Mouse (Mus musculus) testis, postnatal 10 days (tissue): ENCODE measurements around the gene Rfx6.

Experiments
- DNase-seq: peaks from one replicate; pipeline ENCODE4 v3.0.0; 2021; ENCODE audit warnings: low spot score

The Rfx6 gene

DNA sequence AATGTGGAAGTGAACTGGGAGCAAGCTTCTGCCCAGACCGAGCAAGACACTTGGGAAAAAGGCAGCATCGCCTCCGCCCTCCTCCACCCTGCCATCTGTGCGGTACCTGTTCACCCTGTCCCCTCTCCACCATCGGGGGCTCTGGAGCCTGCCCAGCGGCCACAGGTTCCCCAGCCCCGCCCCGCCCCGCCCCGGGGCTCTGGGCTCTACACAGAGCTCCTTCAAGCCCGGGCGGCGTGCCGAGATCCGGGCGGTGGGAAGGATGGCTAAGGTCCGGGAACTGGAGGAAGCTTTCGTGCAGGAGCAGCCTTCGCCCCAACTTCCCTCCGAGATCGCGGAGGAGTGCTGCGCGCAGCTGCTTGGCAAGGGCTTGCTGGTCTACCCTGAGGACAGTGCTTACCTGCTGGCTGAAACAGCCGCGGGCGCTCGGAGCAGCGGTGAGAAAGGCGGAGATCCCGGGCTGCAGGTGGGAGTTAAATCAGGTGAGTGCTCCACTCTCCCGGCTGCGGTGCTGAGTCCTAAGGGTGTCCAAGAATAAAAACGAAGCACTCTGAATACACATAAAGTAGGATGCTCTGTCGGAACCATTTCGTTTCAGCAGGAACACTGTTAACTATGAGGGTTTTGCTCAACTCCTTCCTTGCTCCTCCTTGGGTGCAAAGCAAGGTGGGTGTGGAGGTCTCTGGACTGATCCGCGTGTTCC is at the start of gene Rfx6:
Gene Rfx6, plus strand, starts transcription at position 209 of the 703 bp plus-strand sequence.
- peak; percentile 44 for DNase-seq

DNA sequence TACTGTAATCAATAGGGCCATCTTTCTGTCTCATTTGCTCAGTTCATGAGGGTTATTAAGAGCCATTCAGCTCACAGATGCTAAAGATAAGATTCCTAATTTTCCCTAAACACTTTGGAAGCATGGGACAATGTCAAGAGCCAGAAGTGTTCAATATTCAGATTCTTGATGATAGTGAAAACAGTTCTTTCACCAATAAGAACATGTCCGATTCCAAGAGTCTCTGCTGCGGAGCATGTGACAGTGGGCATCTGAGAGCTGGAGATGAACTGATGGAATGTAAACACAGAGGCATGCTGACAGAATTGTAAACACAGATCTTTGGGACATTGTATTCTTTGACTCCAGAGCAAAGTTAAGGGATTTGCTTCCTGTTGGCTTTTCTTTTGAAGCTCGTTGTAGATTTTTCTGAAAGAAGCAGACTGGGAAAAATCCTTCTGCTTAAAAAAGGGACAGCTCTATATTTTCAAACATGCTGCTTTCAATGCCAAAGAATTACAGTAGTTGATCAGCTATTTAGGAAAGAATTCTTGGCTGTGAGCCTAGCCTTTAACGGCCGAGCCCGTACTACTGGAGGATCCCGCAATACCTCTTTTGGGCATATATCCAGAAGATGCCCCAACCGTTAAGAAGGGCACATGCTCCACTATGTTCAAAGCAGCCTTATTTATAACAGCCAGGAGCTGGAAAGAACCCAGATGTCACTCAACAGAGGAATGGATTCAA is 46.0 kb upstream of the Rfx6 start, which contains the start of gene Gprc6a:
Gene Gprc6a, minus strand, starts transcription at position 51 of the 726 bp plus-strand sequence.
- DNase-seq, result no peak

DNA sequence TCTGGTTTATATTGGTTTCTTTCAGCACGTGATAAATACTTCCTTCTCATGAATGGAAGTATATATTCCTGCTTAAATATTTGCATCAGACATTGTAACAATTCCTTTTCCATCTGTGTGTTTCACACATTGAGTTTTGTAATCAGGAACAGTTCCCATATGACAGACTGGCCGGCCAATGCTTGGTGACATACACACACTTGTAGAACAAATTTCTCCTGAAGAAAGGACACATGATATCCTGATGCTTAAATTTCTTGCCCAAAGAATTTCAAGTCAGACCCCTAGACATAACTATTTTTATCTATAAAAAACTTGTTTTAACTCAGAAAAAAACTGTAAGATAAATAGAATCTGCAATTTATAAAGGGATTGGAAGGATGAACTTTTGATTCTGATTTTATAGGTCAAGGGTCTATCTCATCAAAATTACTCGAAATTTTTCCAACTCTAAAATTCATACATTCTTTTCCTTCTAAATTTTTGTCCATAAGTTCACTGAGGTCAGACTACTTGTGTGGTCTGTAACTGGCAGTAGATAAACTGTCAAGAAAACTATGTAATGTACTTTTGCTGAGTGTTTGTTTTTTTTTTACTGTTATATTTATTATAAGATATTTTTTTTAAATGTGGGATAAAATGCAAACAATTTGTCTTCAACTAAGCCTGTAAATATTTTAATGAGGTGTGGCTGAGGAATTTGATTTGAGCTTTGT is 27.9 kb upstream of the Rfx6 start:
- DNase-seq, result no peak

DNA sequence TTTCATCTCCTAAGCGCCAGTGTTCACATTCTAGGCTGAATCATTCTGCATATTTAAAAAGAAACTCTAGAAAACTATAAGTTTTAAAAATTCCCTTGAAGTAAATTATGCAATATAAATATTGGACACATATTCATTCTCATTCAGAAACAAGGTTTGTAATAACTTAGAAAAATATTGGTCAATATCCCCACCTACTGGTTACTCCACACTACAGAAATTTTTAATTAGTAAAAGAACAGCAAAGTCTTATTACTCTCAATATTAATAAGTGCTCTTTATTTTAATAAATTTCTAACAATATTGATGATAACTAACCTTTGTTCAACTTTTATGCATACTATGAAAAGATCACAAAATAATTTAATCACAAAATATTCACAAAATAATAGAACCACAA is 20.2 kb upstream of the Rfx6 start:
- DNase-seq, result no peak

DNA sequence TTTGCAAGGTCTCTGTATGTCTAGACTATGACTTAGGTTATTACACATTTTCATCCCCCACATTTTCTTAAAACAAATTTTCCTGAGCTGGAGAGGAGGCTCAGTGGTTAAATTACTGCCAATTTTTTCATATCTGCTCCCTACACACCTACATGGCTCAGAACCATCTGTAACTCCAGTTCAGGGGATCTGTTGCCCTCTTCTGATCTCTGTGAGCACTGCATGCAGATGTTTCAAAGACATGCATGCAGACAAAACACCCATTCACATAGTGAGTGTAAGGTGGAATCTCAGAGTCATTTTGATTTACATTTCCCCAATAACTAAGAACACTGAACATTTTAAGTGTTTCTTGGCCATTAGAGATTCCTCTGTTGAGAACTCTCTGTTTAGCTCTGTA is 8.2 kb upstream of the Rfx6 start:
- DNase-seq, result no peak

DNA sequence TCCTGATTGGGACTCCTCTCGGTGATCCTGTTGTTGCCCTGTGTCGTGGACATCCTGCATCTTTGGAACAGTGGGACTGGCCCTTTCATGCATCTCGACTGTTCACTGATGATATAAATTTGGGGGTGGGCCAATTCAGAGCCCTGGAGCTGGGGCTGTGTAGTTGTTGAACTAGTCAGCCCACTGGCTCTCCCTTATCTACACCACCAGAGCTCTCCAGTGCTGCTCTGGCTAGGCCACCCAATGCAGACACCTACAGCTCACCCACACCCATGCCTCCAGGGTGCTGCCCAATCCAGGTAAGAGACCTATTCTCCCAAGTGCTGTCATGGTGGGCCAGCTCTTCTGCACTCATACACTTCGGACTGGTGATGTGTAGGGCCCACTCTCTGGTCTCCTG is 6.0 kb upstream of the Rfx6 start:
- no peak for DNase-seq

DNA sequence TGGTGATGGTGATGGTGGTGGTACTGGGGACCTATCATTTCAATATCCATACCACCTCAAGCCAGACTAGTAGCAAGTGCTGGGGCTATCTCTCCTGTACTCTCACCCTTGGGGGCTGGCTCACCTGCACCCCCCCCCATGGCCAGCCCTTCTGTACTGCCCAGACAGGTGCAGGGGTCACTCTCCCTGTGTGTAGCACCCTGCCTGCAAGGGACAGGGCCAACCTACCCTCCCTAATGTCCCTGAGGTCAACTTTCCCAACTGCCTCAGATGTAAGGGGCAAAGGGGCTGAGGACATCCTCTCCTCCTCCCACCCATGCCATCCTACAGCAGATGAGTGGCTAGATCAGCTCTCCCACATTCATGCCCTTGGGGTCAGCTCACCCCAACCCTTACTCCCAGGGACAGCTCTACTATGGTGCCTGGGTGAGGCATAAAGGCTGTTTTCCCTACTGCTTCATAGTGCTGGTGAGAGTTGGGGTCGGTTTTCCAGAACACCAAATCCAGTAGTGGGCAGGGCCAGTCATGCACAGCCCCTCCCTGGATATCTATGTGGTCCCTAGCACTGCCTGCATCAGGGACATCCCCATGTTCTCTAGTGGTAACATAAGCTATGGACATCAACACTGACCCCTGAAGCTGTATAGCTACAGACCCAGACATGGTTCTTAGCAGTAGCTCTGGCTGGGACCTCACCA is 5.3 kb upstream of the Rfx6 start:
- no peak for DNase-seq

DNA sequence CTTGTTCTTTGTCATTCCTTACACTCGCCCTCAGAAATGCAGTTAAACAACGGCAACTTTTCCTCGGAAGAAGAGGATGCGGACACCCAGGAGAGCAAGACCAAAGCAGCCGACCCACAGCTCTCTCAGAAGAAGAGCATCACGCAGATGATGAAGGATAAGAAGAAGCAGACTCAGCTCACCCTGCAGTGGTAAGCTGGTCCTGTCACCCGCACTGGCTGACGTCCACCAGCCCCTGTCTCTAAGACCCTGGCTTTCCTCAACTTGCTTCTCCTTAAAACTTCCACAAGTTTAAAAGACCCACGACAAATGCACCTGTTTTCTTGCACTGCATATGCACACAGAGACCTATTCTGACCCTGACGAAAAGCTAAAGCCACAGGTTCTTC is 689 bp downstream of the Rfx6 start:
- DNase-seq, result no peak

DNA sequence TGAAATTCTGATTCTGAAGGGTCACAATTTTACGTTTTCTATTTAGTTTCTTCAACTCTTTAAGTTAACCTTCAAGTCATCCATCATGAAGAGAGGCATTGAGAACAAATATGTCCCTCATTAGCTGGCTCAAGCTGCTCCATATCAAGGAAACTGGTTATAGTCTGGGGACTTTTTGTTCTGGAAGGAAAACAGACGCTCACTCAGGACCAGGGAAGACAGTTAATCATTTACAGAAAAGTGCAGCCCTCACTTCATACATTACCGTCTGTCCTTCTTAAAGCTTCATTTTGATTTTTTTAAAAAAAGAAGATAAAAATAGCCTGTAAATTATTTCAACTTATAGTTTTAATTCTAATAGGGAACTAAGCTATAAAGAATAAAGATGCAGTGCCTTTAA is 43.3 kb downstream of the Rfx6 start:
- no peak for DNase-seq

DNA sequence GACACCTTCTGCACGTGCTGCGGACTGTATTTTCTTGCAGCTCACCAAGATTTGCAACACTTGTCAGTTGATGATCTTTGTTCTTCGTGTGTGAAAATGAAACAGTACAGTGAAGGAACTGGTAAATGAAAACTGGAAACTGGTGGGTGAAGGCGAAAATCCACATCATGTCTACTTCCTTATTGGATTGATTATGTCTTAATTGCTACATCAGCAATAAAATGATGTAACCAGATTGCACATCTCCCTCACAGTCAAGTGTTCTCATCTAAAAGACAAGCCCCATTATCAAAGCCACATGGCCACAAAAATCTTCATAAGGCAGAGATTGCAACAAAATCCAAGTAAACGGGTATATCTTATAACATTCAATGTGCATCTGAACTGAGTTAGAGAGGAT is 83.9 kb downstream of the Rfx6 start:
- no peak for DNase-seq

DNA sequence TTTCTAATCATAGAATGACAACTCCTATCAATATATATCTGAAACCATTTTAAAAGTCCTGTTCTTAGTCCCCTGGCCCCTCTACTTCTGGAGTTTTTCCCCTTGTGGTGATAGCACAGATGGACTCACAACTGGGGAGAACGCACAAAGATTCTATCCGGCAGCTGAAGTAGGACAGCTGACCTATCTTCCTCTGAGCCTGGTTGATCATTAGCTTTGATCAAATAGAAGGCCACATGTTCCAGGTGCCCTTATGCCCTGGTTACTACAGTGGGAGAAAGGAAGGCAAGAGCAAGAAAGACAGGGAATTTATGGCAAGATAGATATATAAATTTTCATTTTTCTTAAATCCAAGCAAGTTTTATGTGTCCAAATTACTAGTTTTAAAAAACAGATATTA is 85.7 kb downstream of the Rfx6 start:
- DNase-seq, result no peak

DNA sequence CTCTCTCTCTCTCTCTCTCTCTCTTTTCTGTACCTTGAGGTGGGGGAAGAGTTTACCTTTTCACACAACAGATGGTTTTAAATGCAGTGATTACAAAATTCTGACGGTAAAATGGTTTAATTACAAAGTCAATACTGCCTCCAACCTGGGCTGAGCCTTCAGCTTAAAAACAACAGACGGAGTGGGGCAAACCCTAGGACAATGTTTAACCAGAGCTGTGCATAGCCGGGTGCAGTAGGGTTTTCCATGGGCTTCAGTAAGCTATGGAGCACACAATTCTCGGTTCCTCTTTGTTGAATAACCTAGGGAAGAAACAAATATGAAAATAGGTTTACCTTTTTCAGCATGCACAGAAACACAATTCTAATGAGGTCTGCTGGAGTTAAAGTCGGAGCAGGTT is 90.9 kb downstream of the Rfx6 start:
- no peak for DNase-seq

DNA sequence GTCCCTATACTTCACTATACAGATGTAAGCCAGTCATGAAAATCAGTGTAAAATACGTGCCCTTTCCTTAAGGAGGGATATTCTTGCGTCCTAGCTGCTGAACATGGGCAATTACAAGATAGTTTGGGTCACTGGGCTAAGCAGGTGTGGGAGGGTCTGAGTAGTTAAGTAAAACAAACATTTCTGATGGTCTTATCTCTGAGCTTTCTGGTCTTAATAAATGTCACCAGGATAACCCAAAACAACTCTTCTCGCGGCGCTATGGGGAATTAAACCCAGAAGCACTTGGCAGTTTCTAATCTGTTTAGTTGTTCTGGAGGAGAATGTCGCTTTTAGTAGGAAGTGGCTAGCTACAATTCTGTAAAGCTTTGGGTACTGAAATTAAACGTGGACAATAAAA is 91.7 kb downstream of the Rfx6 start:
- DNase-seq, result no peak

DNA sequence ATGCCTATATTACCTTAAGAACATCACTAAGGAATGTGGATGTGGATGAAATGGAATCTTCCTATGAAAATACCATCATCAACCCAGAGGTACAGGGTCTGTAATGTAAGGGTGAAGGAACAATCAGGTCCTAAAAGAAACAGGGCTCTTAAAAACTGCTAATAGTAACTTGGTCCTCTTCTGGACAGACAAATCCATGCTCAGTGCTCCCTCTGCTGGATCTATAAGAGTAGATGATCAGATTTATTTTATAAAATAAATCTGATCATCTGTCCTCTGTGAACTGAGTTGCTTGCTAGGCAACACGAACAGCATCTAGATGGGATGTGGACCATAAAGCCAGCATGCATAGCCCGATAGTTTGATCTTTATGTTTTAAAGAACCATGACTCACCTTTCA is 102.1 kb downstream of the Rfx6 start:
- DNase-seq, result no peak
